Mouse (Mus musculus) ovary, postnatal 10 days (tissue): ENCODE measurements around the gene Olfr1467.

Experiments
- DNase-seq: peaks from one replicate; pipeline ENCODE4 v3.0.0; 2022; ENCODE audit warnings: low spot score

The Olfr1467 gene

GRCm38 (mm10) chr19:13361936-13362335, at the start of gene Olfr1467:
TSS of gene Olfr1467 (plus strand) at chr19:13362236.
- DNase-seq = no peak

GRCm38 (mm10) chr19:13315441-13315840, 46.6 kb upstream of the Olfr1467 start, which contains the start of gene Olfr1465:
TSS of gene Olfr1465 (minus strand) at chr19:13315541.
- DNase-seq = no peak

- DNase-seq = no peak
These were observed 23.5 kb upstream of the Olfr1467 start, which contains the start of gene Olfr1466 for GRCm38 (mm10) chr19:13338562-13338961. TSS of gene Olfr1466 (plus strand) at chr19:13338862.

- no peak for DNase-seq
These were observed 45.5 kb downstream of the Olfr1467 start, which contains the start of gene Olfr1469 for GRCm38 (mm10) chr19:13407549-13407948. TSS of gene Olfr1469 (plus strand) at chr19:13407849.
